Mouse (Mus musculus) G1E (cell line): ENCODE measurements around the gene Nudt2.

Experiments used
- CTCF ChIP-seq: IDR thresholded peaks from 2 replicates; pipeline ENCODE4 v1.5.1; 2012; ENCODE audit warnings: low read depth, low read length, inconsistent platforms, mixed read lengths
- GATA1 ChIP-seq: IDR thresholded peaks from 2 replicates; pipeline ENCODE4 v1.6.1; 2012; ENCODE audit warnings: borderline replicate concordance, low read length, inconsistent platforms, mixed read lengths

- TF ChIP-seq CTCF (no peak), GATA1 (no peak)
These were observed 63.0 kb downstream of the Nudt2 start for GRCm38 (mm10) chr4:41527996-41528395.
